In the genomic region with DNA sequence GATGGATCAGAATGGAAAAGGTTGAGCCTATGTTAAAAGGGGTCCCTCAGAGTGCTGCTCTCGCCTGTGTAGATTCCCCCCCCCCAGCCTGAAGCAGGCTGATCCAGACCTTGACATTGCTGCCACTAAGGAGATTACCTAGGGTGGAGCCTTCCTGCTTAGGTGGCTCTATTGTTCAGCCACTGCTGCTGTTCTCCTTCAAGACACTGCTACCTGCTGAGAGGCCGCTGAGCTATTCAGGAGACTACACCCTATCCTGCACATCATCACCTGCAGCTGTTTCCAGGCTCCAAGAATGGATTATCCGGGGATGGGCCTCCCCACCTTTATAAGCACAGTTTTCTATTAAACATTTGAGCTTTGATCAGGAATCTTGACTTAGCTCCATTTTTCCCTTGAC, we compare ENCODE assay signal across 41 mouse cellular contexts. TPM values are rescaled to one million over a fixed set of nuclear protein-coding genes. Genes with fewer than 3 reads are reported as not detected.
"Had no signal": no experiment of that assay in that cellular context is flagged by ENCODE, and none has a peak within 500 bp of the region (broad histone marks: within the 10 kb centered on the region; RNA-seq: fewer than 3 reads in every experiment).

No protein-coding gene starts in this region.

RNA-seq across cellular contexts. Expression of gene Gm3880, which starts 2.1 kb away (rescaled TPM):
- total RNA-seq: heart, postnatal 10 days; heart, postnatal 14 days; heart, postnatal 25 days; heart, postnatal 36 days; heart, postnatal 4 days; hematopoietic stem cell, adult 5-6 weeks; hindbrain, postnatal 0 days; layer of hippocampus, adult 18-20 months; layer of hippocampus, adult 2 months; layer of hippocampus, adult 8-10 months; layer of hippocampus, postnatal 10 days; layer of hippocampus, postnatal 14 days; layer of hippocampus, postnatal 25 days; layer of hippocampus, postnatal 36 days; left cerebral cortex, adult 18-20 months; left cerebral cortex, adult 2 months; left cerebral cortex, adult 8-10 months had no signal
- polyA plus RNA-seq: heart, embryonic 12.5 days; heart, embryonic 13.5 days; heart, embryonic 14.5 days; heart, embryonic 15.5 days; heart, embryonic 16.5 days; heart, postnatal 0 days; hindbrain, embryonic 10.5 days; hindbrain, embryonic 11.5 days; hindbrain, embryonic 12.5 days; hindbrain, embryonic 13.5 days; hindbrain, embryonic 14.5 days; hindbrain, embryonic 15.5 days; hindbrain, embryonic 16.5 days; hindbrain, postnatal 0 days; inflammation-experienced regulatory T-cells, adult 6 months; intestine, embryonic 14.5 days; intestine, embryonic 15.5 days; intestine, embryonic 16.5 days; intestine, postnatal 0 days; kidney, adult 2 months; kidney, embryonic 14.5 days; kidney, embryonic 15.5 days; kidney, embryonic 16.5 days; kidney, postnatal 0 days; large intestine, adult 2 months had no signal

RNA-seq across cellular contexts. Expression of gene Gm9112, which starts 22.7 kb away (rescaled TPM):
- total RNA-seq: heart, postnatal 10 days; heart, postnatal 14 days; heart, postnatal 25 days; heart, postnatal 36 days; heart, postnatal 4 days; hematopoietic stem cell, adult 5-6 weeks; hindbrain, postnatal 0 days; layer of hippocampus, adult 18-20 months; layer of hippocampus, adult 2 months; layer of hippocampus, adult 8-10 months; layer of hippocampus, postnatal 10 days; layer of hippocampus, postnatal 14 days; layer of hippocampus, postnatal 25 days; layer of hippocampus, postnatal 36 days; left cerebral cortex, adult 18-20 months; left cerebral cortex, adult 2 months; left cerebral cortex, adult 8-10 months had no signal
- polyA plus RNA-seq: heart, embryonic 12.5 days; heart, embryonic 13.5 days; heart, embryonic 14.5 days; heart, embryonic 15.5 days; heart, embryonic 16.5 days; heart, postnatal 0 days; hindbrain, embryonic 10.5 days; hindbrain, embryonic 11.5 days; hindbrain, embryonic 12.5 days; hindbrain, embryonic 13.5 days; hindbrain, embryonic 14.5 days; hindbrain, embryonic 15.5 days; hindbrain, embryonic 16.5 days; hindbrain, postnatal 0 days; inflammation-experienced regulatory T-cells, adult 6 months; intestine, embryonic 14.5 days; intestine, embryonic 15.5 days; intestine, postnatal 0 days; kidney, adult 2 months; kidney, embryonic 14.5 days; kidney, embryonic 15.5 days; kidney, embryonic 16.5 days; kidney, postnatal 0 days; large intestine, adult 2 months had no signal

RNA-seq across cellular contexts. Expression of gene Dmrtc1b, which starts 23.0 kb away (rescaled TPM):
- total RNA-seq: heart, postnatal 10 days; heart, postnatal 14 days; heart, postnatal 25 days; heart, postnatal 36 days; heart, postnatal 4 days; hematopoietic stem cell, adult 5-6 weeks; hindbrain, postnatal 0 days; layer of hippocampus, adult 18-20 months; layer of hippocampus, adult 2 months; layer of hippocampus, adult 8-10 months; layer of hippocampus, postnatal 10 days; layer of hippocampus, postnatal 14 days; layer of hippocampus, postnatal 25 days; layer of hippocampus, postnatal 36 days; left cerebral cortex, adult 18-20 months; left cerebral cortex, adult 2 months; left cerebral cortex, adult 8-10 months had no signal
- polyA plus RNA-seq: heart, embryonic 12.5 days; heart, embryonic 13.5 days; heart, embryonic 14.5 days; heart, embryonic 15.5 days; heart, embryonic 16.5 days; heart, postnatal 0 days; hindbrain, embryonic 10.5 days; hindbrain, embryonic 11.5 days; hindbrain, embryonic 12.5 days; hindbrain, embryonic 13.5 days; hindbrain, embryonic 14.5 days; hindbrain, embryonic 15.5 days; hindbrain, embryonic 16.5 days; hindbrain, postnatal 0 days; inflammation-experienced regulatory T-cells, adult 6 months; intestine, embryonic 14.5 days; intestine, embryonic 15.5 days; intestine, embryonic 16.5 days; intestine, postnatal 0 days; kidney, adult 2 months; kidney, embryonic 14.5 days; kidney, embryonic 15.5 days; kidney, embryonic 16.5 days; kidney, postnatal 0 days; large intestine, adult 2 months had no signal
